Mouse (Mus musculus): ENCODE results near the gene Ccdc60. TPM values are rescaled to one million over a fixed set of nuclear protein-coding genes. Genes with fewer than 3 reads are reported as not detected.

Gene Ccdc60
- total RNA-seq, 1 experiment from 2014 or later, result 1.0 TPM

- no peak for ATAC-seq (replicated peaks; ENCODE audit: low read depth, poor library complexity, severe bottlenecking)
These were observed 206.4 kb downstream of the Ccdc60 start for GRCm38 (mm10) chr5:116082241-116082900.

GRCm38 (mm10) chr5:116081616-116082015 is 207.2 kb downstream of the Ccdc60 start:
- ATAC-seq (replicated peaks; ENCODE audit: low read depth, poor library complexity, severe bottlenecking), result no peak

GRCm38 (mm10) chr5:116080736-116081135 is 208.0 kb downstream of the Ccdc60 start:
- no peak for ATAC-seq (replicated peaks; ENCODE audit: low read depth, poor library complexity, severe bottlenecking)

Other genes starting within 250 kb of the Ccdc60 start
- gene Tmem233, start 205.7 kb downstream of the Ccdc60 start, total RNA-seq (2017), result not detected in 2 replicates
- not detected in 2 replicates for gene Hspb8, start 133.9 kb upstream of the Ccdc60 start, total RNA-seq (2017)

Measured in common myeloid progenitor, adult 5-6 weeks (primary cell).